Mouse (Mus musculus) MEL (cell line): ENCODE results near the gene Gstp3. TPM values are rescaled to one million over a fixed set of nuclear protein-coding genes. Genes with fewer than 3 reads are reported as not detected.
"Not testable (repeated sequence)": the region's sequence is repeated elsewhere in the genome, so short reads cannot be mapped to it uniquely, and the experiment has no call there.

Experiments
- DNase-seq: peaks from one replicate; pipeline ENCODE4 v3.0.0; 2011; ENCODE audit warnings: low read depth, low spot score
- H3K27ac ChIP-seq: 2 replicates; pipeline ENCODE4 v1.5.1; 2012; ENCODE audit warnings: low read depth, mild to moderate bottlenecking, control low read depth, low read length, moderate library complexity; ENCODE audit not compliant: control insufficient read depth
- H3K27me3 ChIP-seq, 2 experiments: fragments of 150-350 bp in 1 of 2; sonication (generic) in 1 of 2; 2 replicates each; pipeline ENCODE4 v1.6.1; 2012; ENCODE audit warnings: low read length in 2 of 2, mild to moderate bottlenecking in 2 of 2, improper control_type of control experiment in 1 of 2, moderate library complexity in 1 of 2; ENCODE audit not compliant: insufficient read depth in 2 of 2, control insufficient read depth in 1 of 2
- H3K36me3 ChIP-seq, 2 experiments: 2 replicates each; pipeline ENCODE4 v1.6.1; 2012 to 2014; ENCODE audit warnings: low read length in 2 of 2, improper control_type of control experiment in 1 of 2, inconsistent platforms in 1 of 2, mild to moderate bottlenecking in 1 of 2; ENCODE audit not compliant: insufficient read depth in 2 of 2, control insufficient read depth in 1 of 2
- H3K4me1 ChIP-seq, 2 experiments: fragments of 150-350 bp in 1 of 2; sonication (generic) in 1 of 2; 2 replicates each; pipeline ENCODE4 v1.6.1; 2012; ENCODE audit warnings: low read length in 2 of 2, improper control_type of control experiment in 1 of 2, mild to moderate bottlenecking in 1 of 2; ENCODE audit not compliant: insufficient read depth in 2 of 2, control insufficient read depth in 1 of 2
- H3K4me3 ChIP-seq, 2 experiments: fragments of 150-350 bp in 1 of 2; sonication (generic) in 1 of 2; 2 replicates each; pipeline ENCODE4 v1.5.1; 2012; ENCODE audit warnings: low read depth in 2 of 2, low read length in 2 of 2, mild to moderate bottlenecking in 2 of 2, moderate library complexity in 2 of 2, control low read depth in 1 of 2, improper control_type of control experiment in 1 of 2; ENCODE audit not compliant: control insufficient read depth in 1 of 2, insufficient read depth in 1 of 2
- H3K79me2 ChIP-seq: 2 replicates; pipeline ENCODE4 v1.6.1; 2012; ENCODE audit warnings: mild to moderate bottlenecking, low read length, moderate library complexity; ENCODE audit not compliant: control insufficient read depth, poor library complexity, insufficient read depth
- H3K9ac ChIP-seq: 2 replicates; pipeline ENCODE4 v1.6.1; 2012; ENCODE audit warnings: low read depth, mild to moderate bottlenecking, control low read depth, low read length, moderate library complexity; ENCODE audit not compliant: control insufficient read depth, poor library complexity, severe bottlenecking
- H3K9me3 ChIP-seq: fragments of 150-350 bp; sonication (generic); replicated peaks from 2 replicates; pipeline ENCODE4 v1.6.1; 2012; ENCODE audit warnings: mild to moderate bottlenecking, low read length, improper control_type of control experiment, moderate library complexity; ENCODE audit not compliant: insufficient read depth
- CTCF ChIP-seq, 3 experiments: IDR thresholded peaks in 2 of 3; conservative IDR thresholded peaks in 1 of 3; 2 replicates each; pipeline ENCODE4 v1.5.1; 2011 to 2012; ENCODE audit warnings: low read length in 3 of 3, low read depth in 2 of 3, mild to moderate bottlenecking in 2 of 3, improper control_type of control experiment in 1 of 3, inconsistent platforms in 1 of 3, mixed read lengths in 1 of 3, moderate library complexity in 1 of 3; ENCODE audit not compliant: control insufficient read depth in 1 of 3, insufficient read depth in 1 of 3, poor library complexity in 1 of 3, severe bottlenecking in 1 of 3
- ETS1 ChIP-seq: IDR thresholded peaks from 2 replicates; pipeline ENCODE4 v1.6.1; 2012; ENCODE audit warnings: low read depth, mild to moderate bottlenecking, inconsistent platforms, low read length, improper control_type of control experiment, moderate library complexity
- GABPA ChIP-seq: IDR thresholded peaks from 2 replicates; pipeline ENCODE4 v1.6.1; 2012; ENCODE audit warnings: low read depth, mild to moderate bottlenecking, inconsistent platforms, low read length, improper control_type of control experiment, moderate library complexity
- MAFK ChIP-seq: IDR thresholded peaks from 2 replicates; pipeline ENCODE4 v1.6.1; 2011; ENCODE audit warnings: low read depth, mild to moderate bottlenecking, low read length, improper control_type of control experiment, borderline replicate concordance
- MXI1 ChIP-seq: IDR thresholded peaks from 2 replicates; pipeline ENCODE4 v1.6.1; 2011; ENCODE audit warnings: mild to moderate bottlenecking, low read depth, low read length, improper control_type of control experiment
- NRF1 ChIP-seq: IDR thresholded peaks from 2 replicates; pipeline ENCODE4 v1.6.1; 2014; ENCODE audit warnings: low read depth, mild to moderate bottlenecking, inconsistent platforms, low read length, improper control_type of control experiment, moderate library complexity; ENCODE audit not compliant: poor library complexity, insufficient read depth, severe bottlenecking
- RAD21 ChIP-seq: IDR thresholded peaks from 2 replicates; pipeline ENCODE4 v1.6.1; 2011; ENCODE audit warnings: mild to moderate bottlenecking, low read depth, low read length, improper control_type of control experiment
- TCF12 ChIP-seq: IDR thresholded peaks from 2 replicates; pipeline ENCODE4 v1.6.1; 2014; ENCODE audit warnings: low read depth, mild to moderate bottlenecking, inconsistent platforms, low read length, improper control_type of control experiment, moderate library complexity
- USF2 ChIP-seq, 2 experiments: IDR thresholded peaks; 2 replicates each; pipeline ENCODE4 v1.6.1; 2011 to 2012; ENCODE audit warnings: improper control_type of control experiment in 2 of 2, low read length in 2 of 2, borderline replicate concordance in 1 of 2, inconsistent platforms in 1 of 2, low read depth in 1 of 2, mild to moderate bottlenecking in 1 of 2; ENCODE audit not compliant: insufficient read depth in 1 of 2
- polyA plus RNA-seq, 2 experiments: library from polyadenylated mRNA; stranded (reverse) in 1 of 2; unstranded in 1 of 2; fragments of >175 nt in 1 of 2; fragments of >200 nt in 1 of 2; gene quantifications; 2 replicates each; pipeline versions ENCODE4 v1.2.1 to v1.2.4; 2012; ENCODE audit warnings: low replicate concordance in 2 of 2, low read depth in 1 of 2; ENCODE audit not compliant: insufficient read length in 2 of 2, insufficient read depth in 1 of 2, missing spikeins in 1 of 2
- total RNA-seq: library from RNA; depleted of rRNA; stranded (reverse); fragments of 300-350 nt; gene quantifications from 2 replicates; pipeline ENCODE4 v1.2.3, GENCODE M21; 2012

Gstp3 gene
- total and polyA plus RNA-seq, 3 experiments: 0.84 TPM; not detected in 2

- not testable (repeated sequence) for H3K9me3 ChIP-seq, DNase-seq, H3K27ac ChIP-seq, H3K9ac ChIP-seq, H3K36me3 ChIP-seq, H3K27me3 ChIP-seq, H3K4me3 ChIP-seq, H3K79me2 ChIP-seq
- 0 out of 6 replicates have a peak, but pooled peaks of 1 of the 3 experiments have one; percentile 7 for TF ChIP-seq CTCF (IDR thresholded peaks at IDR 0.05 in 2 of 3, conservative IDR thresholded peaks at IDR 0.05 in 1 of 3; ENCODE audit: control insufficient read depth in 1 of 3, insufficient read depth in 1 of 3, low read depth in 2 of 3, low read length in 3 of 3, poor library complexity in 1 of 3, severe bottlenecking in 1 of 3)
- TF ChIP-seq, all 39 proteins: peak for 1; not testable (repeated sequence) for 38
- peaks cover 3 to 10% of the 10 kb centered on the region in 2 experiments; a peak in 3 of 4 replicates for H3K4me1 ChIP-seq
These were observed 902 bp upstream of the Gstp3 start for GRCm38 (mm10) chr19:4060044-4060898.

GRCm38 (mm10) chr19:4058581-4058980, 788 bp downstream of the Gstp3 start:
- Histone ChIP-seq H3K27me3 (peaks cover 0 to 3% of the 10 kb centered on the region in 2 experiments; a peak in 1 of 4 replicates), H3K36me3 (peaks cover 0 to 2% of the 10 kb centered on the region in 2 experiments; a peak in 2 of 4 replicates), H3K4me1 (peaks cover 0 to 10% of the 10 kb centered on the region in 2 experiments; a peak in 2 of 4 replicates), H3K79me2 (no peaks in the 10 kb centered on the region), H3K9ac (no peak overlapping the region), H3K27ac (no peak overlapping the region), H3K4me3 (no peak overlapping the region), H3K9me3 (no peaks in the 10 kb centered on the region)
- DNase-seq: no peak
- TF ChIP-seq GABPA: no peak
- no peak for TF ChIP-seq RAD21
- no peak for TF ChIP-seq NRF1
- no peak for TF ChIP-seq TCF12
- no peak for TF ChIP-seq MXI1
- no peak for TF ChIP-seq USF2 (IDR thresholded peaks at IDR 0.05; ENCODE audit: borderline replicate concordance in 1 of 2, insufficient read depth in 1 of 2, low read depth in 1 of 2, low read length in 2 of 2)
- TF ChIP-seq MAFK: no peak
- TF ChIP-seq ETS1: no peak

GRCm38 (mm10) chr19:4057962-4058361, 1.4 kb downstream of the Gstp3 start:
- Histone ChIP-seq H3K27ac (no peak overlapping the region), H3K27me3 (peaks cover 0 to 3% of the 10 kb centered on the region in 2 experiments; a peak in 1 of 4 replicates), H3K4me1 (peaks cover 0 to 10% of the 10 kb centered on the region in 2 experiments; a peak in 2 of 4 replicates)

More at GRCm38 (mm10) chr19:4057962-4058361, 1.4 kb downstream of the Gstp3 start:
- Histone ChIP-seq H3K9ac (no peak overlapping the region), H3K9me3 (no peaks in the 10 kb centered on the region), H3K4me3 (no peak overlapping the region), H3K36me3 (peaks cover 0 to 2% of the 10 kb centered on the region in 2 experiments; a peak in 2 of 4 replicates), H3K79me2 (no peaks in the 10 kb centered on the region)
- TF ChIP-seq RAD21: no peak
- no peak for DNase-seq
